Mouse (Mus musculus): ENCODE measurements around the gene BC004004. TPM values are rescaled to one million over a fixed set of nuclear protein-coding genes. Genes with fewer than 3 reads are reported as not detected.

Gene BC004004
- total RNA-seq, 2 experiments from 2014 or later, result 78.9 to 81.5 TPM

- TF ChIP-seq CTCF (conservative IDR thresholded peaks at IDR 0.05), result no peak
- DNase-seq (ENCODE audit: low spot score in 2 of 2), result no peak
- Histone ChIP-seq H3K27ac (peak overlapping the region; percentile 91), H3K4me3 (peak overlapping the region; percentile 11; the same call in 1 of the 2 replicates)
These were observed 87.4 kb downstream of the BC004004 start for GRCm38 (mm10) chr17:29355841-29356478.

GRCm38 (mm10) chr17:29356479-29356856 lies 87.9 kb downstream of the BC004004 start:
- Histone ChIP-seq H3K27ac (peak overlapping the region; percentile 91), H3K4me3 (peak overlapping the region; percentile 13; the same call in 1 of the 2 replicates)
- no peak for TF ChIP-seq CTCF (conservative IDR thresholded peaks at IDR 0.05)
- DNase-seq (ENCODE audit: low spot score in 2 of 2), result peak in 1 of 2 experiments; percentile 45

- no peak for TF ChIP-seq CTCF (conservative IDR thresholded peaks at IDR 0.05)
- Histone ChIP-seq H3K27ac (peak overlapping the region; percentile 91), H3K4me3 (peak overlapping the region; percentile 13; the same call in 1 of the 2 replicates)
- DNase-seq (ENCODE audit: low spot score in 2 of 2), result no peak
These were observed 88.3 kb downstream of the BC004004 start for GRCm38 (mm10) chr17:29356882-29357281.

GRCm38 (mm10) chr17:29358928-29359327 lies 90.3 kb downstream of the BC004004 start:
- Histone ChIP-seq H3K27ac (peak overlapping the region; percentile 18; the same call in 1 of the 2 replicates), H3K4me3 (no peak overlapping the region)
- DNase-seq (ENCODE audit: low spot score in 2 of 2), result no peak
- TF ChIP-seq CTCF (conservative IDR thresholded peaks at IDR 0.05), result no peak

GRCm38 (mm10) chr17:29360761-29361221 lies 92.2 kb downstream of the BC004004 start, which contains the start of gene Fgd2:
Gene Fgd2 (plus strand): TSS chr17:29360914.
- peak; percentile 42 for TF ChIP-seq CTCF (conservative IDR thresholded peaks at IDR 0.05)
- no peak within 1 kb of the TSS for H3K27ac ChIP-seq
- no peak for DNase-seq (ENCODE audit: low spot score in 2 of 2)
- peak within 1 kb of the TSS; percentile 15; the same call in 1 of the 2 replicates for H3K4me3 ChIP-seq

- DNase-seq (ENCODE audit: low spot score in 2 of 2), result no peak
- Histone ChIP-seq H3K27ac (no peak overlapping the region), H3K4me3 (no peak overlapping the region)
- no peak for TF ChIP-seq CTCF (conservative IDR thresholded peaks at IDR 0.05)
These were observed 93.5 kb downstream of the BC004004 start for GRCm38 (mm10) chr17:29361982-29362691.

GRCm38 (mm10) chr17:29363109-29363508 lies 94.5 kb downstream of the BC004004 start:
- H3K27ac ChIP-seq, result no peak overlapping the region
- no peak for DNase-seq (ENCODE audit: low spot score in 2 of 2)
- no peak overlapping the region for H3K4me3 ChIP-seq
- TF ChIP-seq CTCF (conservative IDR thresholded peaks at IDR 0.05), result no peak

Other genes starting within 250 kb of the BC004004 start
- 100 to 1,000 TPM; 125 to 130 TPM for gene Srsf3, start 236.2 kb upstream of the BC004004 start, total RNA-seq (2021)
- 10 to 100 TPM in 1 of 2 experiments, 1 to 10 TPM in 1; 8.2 to 14.5 TPM for gene Cdkn1a, start 177.8 kb upstream of the BC004004 start, total RNA-seq (2021)
- gene Rab44, start 154.6 kb upstream of the BC004004 start, total RNA-seq (2021), result under 1 TPM in 1 of 2 experiments, not detected in 1; 0.17 TPM
- gene Cpne5, start 30.6 kb upstream of the BC004004 start, total RNA-seq (2021), result 10 to 100 TPM; 34.0 to 36.3 TPM
- gene Ppil1, start 4.6 kb upstream of the BC004004 start, total RNA-seq (2021), result 10 to 100 TPM; 14.8 to 16.2 TPM
- 1 to 10 TPM in 1 of 2 experiments, under 1 TPM in 1; 0.74 to 1.1 TPM for gene Pi16, start 48.9 kb downstream of the BC004004 start, total RNA-seq (2021)
- 100 to 1,000 TPM; 587 to 618 TPM for gene Mtch1, start 79.1 kb downstream of the BC004004 start, total RNA-seq (2021)
- 1 to 10 TPM; 3.8 to 4.4 TPM for gene Fgd2, start 92.1 kb downstream of the BC004004 start, total RNA-seq (2021)
- gene Pim1, start 222.0 kb downstream of the BC004004 start, total RNA-seq (2021), result 1 to 10 TPM; 4.2 to 5.6 TPM